Mouse (Mus musculus): Measurements from ENCODE around the gene Gm8122. TPM values are rescaled to one million over a fixed set of nuclear protein-coding genes. Genes with fewer than 3 reads are reported as not detected.
"Not testable (repeated sequence)": the region's sequence is repeated elsewhere in the genome, so short reads cannot be mapped to it uniquely, and the experiment has no call there.

Gm8122 gene
- not detected in 2 replicates for polyA plus RNA-seq (2015; fragmentation: Nextera tagmentation; extraction: Ambion mirVana)

- not testable (repeated sequence) for H3K4me1 ChIP-seq (replicated peaks; ENCODE audit: control insufficient read depth, insufficient read depth, low read length); H3K9me3 ChIP-seq (ENCODE audit: control insufficient read depth, low read length); H3K27me3 ChIP-seq (ENCODE audit: control insufficient read depth, insufficient read depth, low read depth, low read length); H3K27ac ChIP-seq (ENCODE audit: low read length); ATAC-seq (ENCODE audit: low read depth); H3K4me3 ChIP-seq (ENCODE audit: low read length); H3K9ac ChIP-seq (ENCODE audit: low read length); H3K4me2 ChIP-seq (ENCODE audit: low read depth, low read length); H3K36me3 ChIP-seq (ENCODE audit: control insufficient read depth, insufficient read depth, low read length)
- 78% methylated on average over 3 of the region's 4 CpGs for WGBS
Observed at GRCm38 (mm10) chr14:43235204-43235603, at the start of gene Gm8122. Gene Gm8122 (minus strand): TSS chr14:43235304.

- not testable (repeated sequence) for H3K4me3 ChIP-seq (ENCODE audit: low read length); H3K4me1 ChIP-seq (replicated peaks; ENCODE audit: control insufficient read depth, insufficient read depth, low read length); H3K9ac ChIP-seq (ENCODE audit: low read length); H3K4me2 ChIP-seq (ENCODE audit: low read depth, low read length); H3K36me3 ChIP-seq (ENCODE audit: control insufficient read depth, insufficient read depth, low read length); H3K27ac ChIP-seq (ENCODE audit: low read length); H3K27me3 ChIP-seq (ENCODE audit: control insufficient read depth, insufficient read depth, low read depth, low read length); ATAC-seq (ENCODE audit: low read depth); H3K9me3 ChIP-seq (ENCODE audit: control insufficient read depth, low read length)
- WGBS = 76% methylated on average over 3 of the region's 3 CpGs
Observed at GRCm38 (mm10) chr14:43278681-43279080, 43.6 kb upstream of the Gm8122 start.

- WGBS = 52% methylated on average over 4 of the region's 4 CpGs
- not testable (repeated sequence) for ATAC-seq (ENCODE audit: low read depth); H3K4me3 ChIP-seq (ENCODE audit: low read length); H3K36me3 ChIP-seq (ENCODE audit: control insufficient read depth, insufficient read depth, low read length); H3K27me3 ChIP-seq (ENCODE audit: control insufficient read depth, insufficient read depth, low read depth, low read length); H3K4me1 ChIP-seq (replicated peaks; ENCODE audit: control insufficient read depth, insufficient read depth, low read length); H3K9me3 ChIP-seq (ENCODE audit: control insufficient read depth, low read length); H3K4me2 ChIP-seq (ENCODE audit: low read depth, low read length); H3K27ac ChIP-seq (ENCODE audit: low read length); H3K9ac ChIP-seq (ENCODE audit: low read length)
Observed at GRCm38 (mm10) chr14:43278146-43278545, 43.0 kb upstream of the Gm8122 start.

GRCm38 (mm10) chr14:43277468-43277867 lies 42.4 kb upstream of the Gm8122 start:
- not testable (repeated sequence) for H3K36me3 ChIP-seq (ENCODE audit: control insufficient read depth, insufficient read depth, low read length); H3K4me2 ChIP-seq (ENCODE audit: low read depth, low read length); H3K4me1 ChIP-seq (replicated peaks; ENCODE audit: control insufficient read depth, insufficient read depth, low read length); H3K9me3 ChIP-seq (ENCODE audit: control insufficient read depth, low read length); ATAC-seq (ENCODE audit: low read depth); H3K27me3 ChIP-seq (ENCODE audit: control insufficient read depth, insufficient read depth, low read depth, low read length); H3K27ac ChIP-seq (ENCODE audit: low read length); H3K4me3 ChIP-seq (ENCODE audit: low read length); H3K9ac ChIP-seq (ENCODE audit: low read length)
- 54% methylated on average over 2 of the region's 2 CpGs for WGBS

- not testable (repeated sequence) for H3K27me3 ChIP-seq (ENCODE audit: control insufficient read depth, insufficient read depth, low read depth, low read length); H3K27ac ChIP-seq (ENCODE audit: low read length); H3K4me1 ChIP-seq (replicated peaks; ENCODE audit: control insufficient read depth, insufficient read depth, low read length); H3K4me2 ChIP-seq (ENCODE audit: low read depth, low read length); ATAC-seq (ENCODE audit: low read depth); H3K9me3 ChIP-seq (ENCODE audit: control insufficient read depth, low read length); H3K9ac ChIP-seq (ENCODE audit: low read length); H3K36me3 ChIP-seq (ENCODE audit: control insufficient read depth, insufficient read depth, low read length); H3K4me3 ChIP-seq (ENCODE audit: low read length)
- 81% methylated on average over 1 of the region's 1 CpGs for WGBS
Observed at GRCm38 (mm10) chr14:43275752-43276151, 40.6 kb upstream of the Gm8122 start.

- H3K4me1 ChIP-seq (replicated peaks; ENCODE audit: control insufficient read depth, insufficient read depth, low read length); ATAC-seq (ENCODE audit: low read depth); H3K9me3 ChIP-seq (ENCODE audit: control insufficient read depth, low read length); H3K27me3 ChIP-seq (ENCODE audit: control insufficient read depth, insufficient read depth, low read depth, low read length); H3K4me3 ChIP-seq (ENCODE audit: low read length); H3K36me3 ChIP-seq (ENCODE audit: control insufficient read depth, insufficient read depth, low read length); H3K4me2 ChIP-seq (ENCODE audit: low read depth, low read length); H3K9ac ChIP-seq (ENCODE audit: low read length); H3K27ac ChIP-seq (ENCODE audit: low read length): not testable (repeated sequence)
- 70% methylated on average over 8 of the region's 8 CpGs for WGBS
Observed at GRCm38 (mm10) chr14:43274986-43275511, 39.9 kb upstream of the Gm8122 start, which contains the start of gene Gm9732. Gene Gm9732 (plus strand): TSS chr14:43275036.

- H3K9me3 ChIP-seq (ENCODE audit: control insufficient read depth, low read length); H3K27me3 ChIP-seq (ENCODE audit: control insufficient read depth, insufficient read depth, low read depth, low read length); H3K27ac ChIP-seq (ENCODE audit: low read length); H3K36me3 ChIP-seq (ENCODE audit: control insufficient read depth, insufficient read depth, low read length); H3K4me3 ChIP-seq (ENCODE audit: low read length); H3K4me2 ChIP-seq (ENCODE audit: low read depth, low read length); H3K4me1 ChIP-seq (replicated peaks; ENCODE audit: control insufficient read depth, insufficient read depth, low read length); H3K9ac ChIP-seq (ENCODE audit: low read length); ATAC-seq (ENCODE audit: low read depth): not testable (repeated sequence)
- 63% methylated on average over 1 of the region's 1 CpGs for WGBS
Observed at GRCm38 (mm10) chr14:43273161-43273560, 38.1 kb upstream of the Gm8122 start.

- WGBS = 76% methylated on average over 3 of the region's 3 CpGs
- not testable (repeated sequence) for H3K9me3 ChIP-seq (ENCODE audit: control insufficient read depth, low read length); H3K9ac ChIP-seq (ENCODE audit: low read length)
Observed at GRCm38 (mm10) chr14:43269211-43269610, 34.1 kb upstream of the Gm8122 start.

GRCm38 (mm10) chr14:43268521-43269084 lies 33.5 kb upstream of the Gm8122 start:
- not testable (repeated sequence) for H3K4me2 ChIP-seq (ENCODE audit: low read depth, low read length); H3K27ac ChIP-seq (ENCODE audit: low read length); H3K36me3 ChIP-seq (ENCODE audit: control insufficient read depth, insufficient read depth, low read length); H3K27me3 ChIP-seq (ENCODE audit: control insufficient read depth, insufficient read depth, low read depth, low read length); H3K4me1 ChIP-seq (replicated peaks; ENCODE audit: control insufficient read depth, insufficient read depth, low read length); ATAC-seq (ENCODE audit: low read depth); H3K9ac ChIP-seq (ENCODE audit: low read length); H3K4me3 ChIP-seq (ENCODE audit: low read length); H3K9me3 ChIP-seq (ENCODE audit: control insufficient read depth, low read length)
- 35% methylated on average over 2 of the region's 2 CpGs for WGBS

More at GRCm38 (mm10) chr14:43269211-43269610, 34.1 kb upstream of the Gm8122 start:
- H3K36me3 ChIP-seq (ENCODE audit: control insufficient read depth, insufficient read depth, low read length); H3K4me3 ChIP-seq (ENCODE audit: low read length); H3K4me2 ChIP-seq (ENCODE audit: low read depth, low read length); H3K4me1 ChIP-seq (replicated peaks; ENCODE audit: control insufficient read depth, insufficient read depth, low read length); H3K27ac ChIP-seq (ENCODE audit: low read length); H3K27me3 ChIP-seq (ENCODE audit: control insufficient read depth, insufficient read depth, low read depth, low read length); ATAC-seq (ENCODE audit: low read depth): not testable (repeated sequence)

- H3K9me3 ChIP-seq (ENCODE audit: control insufficient read depth, low read length); H3K36me3 ChIP-seq (ENCODE audit: control insufficient read depth, insufficient read depth, low read length): not testable (repeated sequence)
Observed at GRCm38 (mm10) chr14:43263421-43263820, 28.3 kb upstream of the Gm8122 start.

More at GRCm38 (mm10) chr14:43263421-43263820, 28.3 kb upstream of the Gm8122 start:
- not testable (repeated sequence) for H3K4me2 ChIP-seq (ENCODE audit: low read depth, low read length); H3K4me1 ChIP-seq (replicated peaks; ENCODE audit: control insufficient read depth, insufficient read depth, low read length); H3K27ac ChIP-seq (ENCODE audit: low read length); H3K27me3 ChIP-seq (ENCODE audit: control insufficient read depth, insufficient read depth, low read depth, low read length); H3K4me3 ChIP-seq (ENCODE audit: low read length); H3K9ac ChIP-seq (ENCODE audit: low read length); ATAC-seq (ENCODE audit: low read depth)
- 88% methylated on average over 3 of the region's 3 CpGs for WGBS

Measured in lung, embryonic 16.5 days (tissue).